Mouse (Mus musculus) gonadal fat pad, adult 2 months (tissue): Measurements from ENCODE around the gene Icam5. TPM values are rescaled to one million over a fixed set of nuclear protein-coding genes. Genes with fewer than 3 reads are reported as not detected.
"Not testable (repeated sequence)": the region's sequence is repeated elsewhere in the genome, so short reads cannot be mapped to it uniquely, and the experiment has no call there.

Experiments used
- DNase-seq: peaks from one replicate; pipeline ENCODE4 v3.0.0-alpha.2; 2012; ENCODE audit warnings: low read depth
- polyA plus RNA-seq: library from polyadenylated mRNA; depleted of rRNA; stranded (reverse); fragments of >200 nt; gene quantifications from 2 replicates; pipeline ENCODE4 v1.2.3, GENCODE M21; 2012; rRNA removed

Icam5 gene
- polyA plus RNA-seq, 1 experiment = 0.22 TPM

DNA sequence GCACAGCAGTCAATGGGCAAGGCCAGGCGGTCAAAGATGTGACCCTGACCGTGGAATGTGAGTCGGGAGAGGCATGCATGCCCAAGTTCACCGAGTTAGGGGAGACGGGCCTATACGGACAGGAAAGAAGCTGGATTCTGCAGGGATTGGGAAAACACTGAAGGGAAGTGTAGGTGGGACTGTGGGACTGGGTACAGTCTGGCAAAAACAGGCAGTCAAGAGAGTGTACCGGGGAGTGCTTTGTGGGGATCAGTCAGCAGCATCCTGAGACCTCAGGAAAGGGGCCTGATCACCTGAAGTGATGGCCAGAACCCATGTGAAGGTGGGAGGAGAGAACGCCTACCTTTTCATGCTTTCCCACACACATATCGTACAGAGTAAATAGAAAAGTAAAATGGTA lies 3.7 kb downstream of the Icam5 start:
- DNase-seq = no peak

DNA sequence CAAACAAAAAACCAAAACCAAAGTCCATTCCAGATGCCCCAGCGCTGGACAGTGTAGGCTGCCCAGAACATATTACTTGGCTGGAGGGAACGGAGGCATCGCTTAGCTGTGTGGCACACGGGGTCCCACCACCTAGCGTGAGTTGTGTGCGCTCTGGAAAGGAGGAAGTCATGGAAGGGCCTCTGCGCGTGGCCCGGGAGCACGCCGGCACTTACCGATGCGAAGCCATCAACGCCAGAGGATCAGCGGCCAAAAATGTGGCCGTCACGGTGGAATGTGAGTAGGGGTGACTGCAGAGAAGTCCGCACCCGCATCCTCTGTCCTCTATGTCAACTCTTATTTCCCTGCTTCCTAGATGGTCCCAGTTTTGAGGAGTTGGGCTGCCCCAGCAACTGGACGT lies 4.3 kb downstream of the Icam5 start:
- DNase-seq = no peak

GRCm38 (mm10) chr9:21036666-21037065 lies 4.8 kb downstream of the Icam5 start:
- DNase-seq = no peak

DNA sequence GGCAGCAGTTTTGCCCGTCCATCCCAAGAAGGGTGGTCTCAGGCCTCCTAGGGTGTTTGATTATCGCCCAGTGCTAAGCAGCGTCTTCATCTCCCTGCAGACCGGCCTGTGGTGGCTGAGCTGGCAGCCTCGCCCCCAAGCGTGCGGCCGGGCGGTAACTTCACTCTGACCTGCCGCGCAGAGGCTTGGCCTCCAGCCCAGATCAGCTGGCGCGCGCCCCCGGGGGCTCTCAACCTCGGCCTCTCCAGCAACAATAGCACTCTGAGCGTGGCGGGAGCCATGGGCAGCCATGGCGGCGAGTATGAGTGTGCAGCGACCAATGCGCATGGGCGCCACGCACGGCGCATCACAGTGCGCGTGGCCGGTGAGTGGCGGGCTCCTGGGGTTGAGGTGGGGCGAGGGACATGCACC lies 5.6 kb downstream of the Icam5 start:
- DNase-seq = no peak

- DNase-seq = no peak
Observed at GRCm38 (mm10) chr9:21039779-21040178, 7.9 kb downstream of the Icam5 start.

DNA sequence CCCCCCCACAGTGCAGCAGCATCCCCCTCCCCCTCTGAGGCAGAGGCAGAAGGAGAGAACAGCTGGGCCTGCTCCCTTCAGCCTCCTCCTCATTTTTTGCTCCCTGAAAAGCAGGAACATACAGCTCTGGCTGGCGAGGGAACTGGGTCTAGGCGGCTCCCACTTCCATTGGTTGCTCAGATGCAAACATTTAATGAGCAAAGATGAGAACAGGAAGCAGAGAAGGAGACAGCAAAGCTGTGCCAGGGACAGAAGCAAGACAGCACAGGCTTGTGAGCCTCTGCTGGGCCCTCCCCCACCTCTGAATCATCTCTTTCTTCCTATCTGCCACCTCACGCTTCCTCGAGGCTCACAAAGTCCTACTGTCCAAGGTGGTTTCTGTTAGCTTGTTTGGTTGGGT lies 9.4 kb downstream of the Icam5 start:
- no peak for DNase-seq

- no peak for DNase-seq
Observed at GRCm38 (mm10) chr9:21043563-21043962, 11.7 kb downstream of the Icam5 start.

DNA sequence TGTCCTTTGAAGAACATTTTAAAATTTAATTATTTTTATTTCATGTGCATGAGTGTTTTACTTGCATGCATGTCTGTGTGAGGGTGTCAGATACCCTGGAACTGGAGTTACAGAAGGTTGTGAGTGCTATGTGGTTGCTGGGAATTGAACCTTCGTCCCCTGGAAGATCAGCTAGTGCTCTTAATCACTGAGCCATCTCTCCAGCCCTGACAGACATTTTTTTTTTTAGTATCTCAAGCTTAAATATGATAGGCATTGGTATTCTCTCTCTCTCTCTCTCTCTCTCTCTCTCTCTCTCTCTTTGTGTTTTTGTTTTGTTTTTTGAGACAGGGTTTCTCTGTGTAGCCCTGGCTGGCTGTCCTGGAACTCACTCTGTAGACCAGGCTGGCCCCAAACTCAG lies 12.9 kb downstream of the Icam5 start:
- DNase-seq = not testable (repeated sequence)

DNA sequence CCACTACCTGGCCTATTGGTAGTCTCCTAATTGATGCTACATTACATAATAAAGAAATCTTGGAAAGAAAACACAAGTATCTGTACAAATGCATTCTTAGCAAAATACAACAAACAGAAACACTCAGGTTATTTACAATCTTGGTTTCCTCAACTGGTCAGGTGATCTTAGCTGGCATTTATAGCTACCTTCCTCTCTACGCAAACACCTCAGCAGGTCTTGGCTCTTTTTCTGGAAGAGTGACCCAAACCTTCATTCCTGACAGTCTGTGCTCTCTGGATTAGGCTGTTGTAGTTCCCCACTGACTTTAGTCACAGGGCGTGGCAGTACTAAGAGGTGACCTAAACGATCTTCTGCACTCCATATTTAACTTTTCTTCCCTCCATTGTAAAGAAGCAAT lies 13.4 kb downstream of the Icam5 start:
- no peak for DNase-seq

GRCm38 (mm10) chr9:21051578-21051977 lies 19.7 kb downstream of the Icam5 start:
- DNase-seq = no peak

GRCm38 (mm10) chr9:21062928-21063327 lies 31.1 kb downstream of the Icam5 start:
- DNase-seq = no peak

GRCm38 (mm10) chr9:21067006-21067684 lies 35.3 kb downstream of the Icam5 start, which contains the start of gene Zglp1:
Gene Zglp1, minus strand, starts transcription at chr9:21067093.
- DNase-seq = no peak

GRCm38 (mm10) chr9:21072641-21073040 lies 40.8 kb downstream of the Icam5 start:
- DNase-seq = no peak

GRCm38 (mm10) chr9:21073044-21073840 lies 41.4 kb downstream of the Icam5 start, which contains the start of the genes Gm49373 and Fdx1l:
Gene Gm49373, minus strand, starts transcription at chr9:21073096.
Gene Fdx1l, minus strand, starts transcription at chr9:21073614.
- no peak for DNase-seq

- DNase-seq = no peak
Observed at GRCm38 (mm10) chr9:21074173-21074572, 42.3 kb downstream of the Icam5 start.

- DNase-seq = no peak
Observed at GRCm38 (mm10) chr9:21075625-21076024, 43.8 kb downstream of the Icam5 start.

GRCm38 (mm10) chr9:21081127-21081526 lies 49.3 kb downstream of the Icam5 start:
- no peak for DNase-seq

GRCm38 (mm10) chr9:21083324-21083723 lies 51.5 kb downstream of the Icam5 start:
- no peak for DNase-seq

Other genes with a start within 250 kb of the Icam5 start
- gene Col5a3, start 217.0 kb upstream of the Icam5 start, polyA plus RNA-seq = 76.0 and 138 TPM in 2 replicates
- gene Rdh8, start 213.6 kb upstream of the Icam5 start, polyA plus RNA-seq = not detected in 2 replicates
- gene A230050P20Rik, start 163.4 kb upstream of the Icam5 start, polyA plus RNA-seq = 64.6 and 88.0 TPM in 2 replicates
- 4.7 and 5.4 TPM in 2 replicates for gene Angptl6, start 152.3 kb upstream of the Icam5 start, polyA plus RNA-seq
- gene Ppan, start 143.9 kb upstream of the Icam5 start, polyA plus RNA-seq = 38.7 TPM in 2 replicates
- gene Eif3g, start 133.4 kb upstream of the Icam5 start, polyA plus RNA-seq = 128 and 129 TPM in 2 replicates
- 16.1 TPM in 2 replicates for gene Dnmt1, start 72.2 kb upstream of the Icam5 start, polyA plus RNA-seq
- 5.9 and 6.5 TPM in 2 replicates for gene S1pr2, start 55.3 kb upstream of the Icam5 start, polyA plus RNA-seq
- gene Mrpl4, start 29.3 kb upstream of the Icam5 start, polyA plus RNA-seq = 76.1 and 83.2 TPM in 2 replicates
- gene Icam1, start 16.1 kb upstream of the Icam5 start, polyA plus RNA-seq = 19.9 and 20.8 TPM in 2 replicates
- 0.11 and 0.37 TPM in 2 replicates for gene Icam4, start 2.7 kb upstream of the Icam5 start, polyA plus RNA-seq
- not detected in 2 replicates for gene Zglp1, start 35.0 kb downstream of the Icam5 start, polyA plus RNA-seq
- 0.13 and 0.27 TPM in 2 replicates for gene Gm49373, start 41.0 kb downstream of the Icam5 start, polyA plus RNA-seq
- gene Fdx1l, start 41.5 kb downstream of the Icam5 start, polyA plus RNA-seq = 46.8 and 63.4 TPM in 2 replicates
- gene Gm38431, start 59.9 kb downstream of the Icam5 start, polyA plus RNA-seq = 0.90 and 4.4 TPM in 2 replicates
- gene Raver1, start 59.9 kb downstream of the Icam5 start, polyA plus RNA-seq = 39.2 and 46.2 TPM in 2 replicates
- 23.5 and 28.4 TPM in 2 replicates for gene Tyk2, start 99.2 kb downstream of the Icam5 start, polyA plus RNA-seq
- gene Cdc37, start 117.9 kb downstream of the Icam5 start, polyA plus RNA-seq = 49.6 and 72.2 TPM in 2 replicates
- 16.6 and 24.5 TPM in 2 replicates for gene Pde4a, start 133.6 kb downstream of the Icam5 start, polyA plus RNA-seq
- 67.8 and 68.5 TPM in 2 replicates for gene Keap1, start 207.3 kb downstream of the Icam5 start, polyA plus RNA-seq
- 0.37 and 0.53 TPM in 2 replicates for gene S1pr5, start 216.4 kb downstream of the Icam5 start, polyA plus RNA-seq
- gene Atg4d, start 233.2 kb downstream of the Icam5 start, polyA plus RNA-seq = 25.7 and 27.3 TPM in 2 replicates